Mouse (Mus musculus): ENCODE data around the gene Mad2l1bp.

Mad2l1bp gene

DNA sequence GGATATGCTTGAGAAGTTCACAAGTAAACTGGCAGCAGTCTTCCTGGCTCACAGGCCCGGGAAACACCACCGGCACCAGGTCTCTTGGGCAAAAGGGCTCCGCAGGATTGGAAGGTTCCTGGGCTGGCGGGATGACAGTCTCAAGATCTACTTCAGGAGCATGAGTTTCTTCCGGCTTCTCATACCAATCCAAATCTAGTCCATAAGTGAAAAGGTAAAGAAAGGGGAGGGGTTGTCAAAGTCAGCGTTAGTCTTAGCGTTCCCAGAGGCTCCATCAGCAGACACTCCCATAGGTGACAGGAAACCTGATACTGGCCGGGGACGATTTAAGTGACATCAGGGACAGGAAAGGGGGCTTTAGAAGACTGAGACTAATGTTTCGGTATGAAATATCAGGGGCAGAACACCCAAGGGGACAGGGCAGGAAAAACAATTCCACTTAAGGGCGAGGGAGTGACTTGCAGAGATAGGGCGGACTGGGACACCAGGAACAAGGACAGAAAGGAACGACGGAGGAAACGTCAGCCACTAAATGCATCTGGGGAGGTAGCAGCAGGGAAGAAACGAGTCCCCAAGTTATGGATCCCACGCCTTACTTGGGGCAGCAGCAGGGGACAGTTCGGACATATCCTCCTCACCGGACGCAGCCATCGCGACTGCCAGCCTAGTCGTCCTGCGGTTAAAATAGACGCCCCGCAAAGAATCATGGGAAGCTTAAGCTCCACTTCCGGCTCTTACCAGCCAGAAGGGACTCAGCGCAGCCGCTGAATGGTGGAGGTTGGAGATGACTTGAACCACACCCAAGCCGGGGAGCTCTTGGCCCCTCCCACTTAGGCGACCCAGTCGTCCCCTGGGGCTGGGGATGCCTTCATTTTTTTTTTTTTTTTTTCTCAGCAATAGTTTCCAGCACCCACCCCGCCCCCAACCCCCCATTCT is at the start of gene Mad2l1bp:
Gene Mad2l1bp (minus strand): TSS at position 707 of the 936 bp plus-strand sequence.
- peak; percentile 88 for DNase-seq (ENCODE audit: low spot score in 2 of 2)

- peak; percentile 21 to 44 for DNase-seq (ENCODE audit: low spot score in 2 of 2)
Measured at GRCm38 (mm10) chr17:46203078-46203477, 49.7 kb upstream of the Mad2l1bp start.

- DNase-seq (ENCODE audit: low spot score in 2 of 2) = peak; percentile 88 to 91
Measured at GRCm38 (mm10) chr17:46202421-46203071, 49.2 kb upstream of the Mad2l1bp start, which contains the start of the genes Polh and Xpo5. Polh (minus strand) TSS chr17:46202645. Xpo5 (plus strand) TSS chr17:46202782.

GRCm38 (mm10) chr17:46201151-46201550 is 47.8 kb upstream of the Mad2l1bp start:
- no peak for DNase-seq (ENCODE audit: low spot score in 2 of 2)

- DNase-seq (ENCODE audit: low spot score in 2 of 2) = no peak
Measured at GRCm38 (mm10) chr17:46188829-46189228, 35.5 kb upstream of the Mad2l1bp start.

- DNase-seq (ENCODE audit: low spot score in 2 of 2) = no peak
Measured at GRCm38 (mm10) chr17:46182273-46182672, 28.9 kb upstream of the Mad2l1bp start.

DNA sequence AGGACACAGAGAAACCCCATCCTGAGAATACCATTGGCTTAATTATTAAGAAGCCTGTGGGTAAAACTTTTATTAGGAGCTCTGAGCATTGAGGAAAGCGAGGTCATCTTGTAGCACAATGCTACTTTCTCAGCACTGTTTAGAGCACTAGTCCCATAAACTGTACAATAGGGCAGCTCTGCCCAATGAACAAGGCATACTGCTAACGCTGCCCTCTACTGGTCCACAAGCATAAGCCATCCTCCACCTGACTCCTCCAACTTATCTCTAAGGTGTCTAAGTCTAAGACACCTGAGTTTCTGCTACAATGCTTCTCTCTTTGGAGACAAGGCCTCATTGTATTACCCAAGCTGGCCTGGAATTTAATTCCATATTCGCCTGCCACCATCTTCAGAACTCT is 17.2 kb upstream of the Mad2l1bp start:
- no peak for DNase-seq (ENCODE audit: low spot score in 2 of 2)

GRCm38 (mm10) chr17:46168768-46169167 is 15.4 kb upstream of the Mad2l1bp start:
- DNase-seq (ENCODE audit: low spot score in 2 of 2) = no peak

GRCm38 (mm10) chr17:46168318-46168717 is 15.0 kb upstream of the Mad2l1bp start:
- DNase-seq (ENCODE audit: low spot score in 2 of 2) = no peak

GRCm38 (mm10) chr17:46167014-46167413 is 13.7 kb upstream of the Mad2l1bp start:
- DNase-seq (ENCODE audit: low spot score in 2 of 2) = no peak

DNA sequence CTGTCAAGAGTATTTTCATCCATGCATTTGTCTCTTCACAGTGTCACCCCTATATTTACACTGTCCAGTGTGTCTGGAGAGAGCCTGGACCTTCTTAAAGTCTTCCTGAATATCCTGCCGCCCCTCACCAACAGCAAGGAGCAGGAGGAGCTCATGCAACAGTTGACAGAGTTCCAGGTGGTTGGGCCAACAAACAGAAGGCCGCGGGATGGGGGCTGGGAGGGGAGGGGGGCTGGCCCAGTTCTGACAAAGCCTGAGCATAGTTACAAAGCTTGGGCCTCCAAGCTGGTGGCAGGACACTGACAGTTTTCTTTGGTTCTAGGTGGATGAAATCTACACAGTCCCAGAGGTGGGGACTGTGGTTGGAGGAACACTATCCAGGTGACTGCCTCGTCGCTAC is 12.9 kb upstream of the Mad2l1bp start:
- no peak for DNase-seq (ENCODE audit: low spot score in 2 of 2)

GRCm38 (mm10) chr17:46165460-46165859 is 12.1 kb upstream of the Mad2l1bp start:
- no peak for DNase-seq (ENCODE audit: low spot score in 2 of 2)

GRCm38 (mm10) chr17:46164791-46165190 is 11.4 kb upstream of the Mad2l1bp start:
- no peak for DNase-seq (ENCODE audit: low spot score in 2 of 2)

GRCm38 (mm10) chr17:46164301-46164700 is 10.9 kb upstream of the Mad2l1bp start:
- no peak for DNase-seq (ENCODE audit: low spot score in 2 of 2)

GRCm38 (mm10) chr17:46162951-46163421 is 9.6 kb upstream of the Mad2l1bp start:
- no peak for DNase-seq (ENCODE audit: low spot score in 2 of 2)

DNA sequence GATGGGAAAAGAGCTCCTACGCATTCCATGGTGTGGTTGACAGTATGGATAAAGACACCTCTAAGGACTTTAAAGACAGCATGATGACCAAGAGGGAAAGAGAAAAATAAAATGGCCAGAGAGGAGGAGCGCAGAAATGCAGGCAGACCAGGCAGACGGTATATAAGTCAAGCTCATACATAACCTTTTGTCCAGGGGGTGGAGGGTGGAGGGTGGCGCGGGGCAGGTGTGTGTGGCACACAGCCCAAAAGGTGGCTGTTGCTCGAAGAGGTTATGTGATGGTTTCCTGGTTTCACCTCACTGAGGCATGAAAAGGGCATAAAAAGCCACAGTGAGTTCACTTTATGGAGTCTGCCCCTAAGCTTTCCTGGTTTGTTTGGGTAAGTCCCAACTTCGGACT is 9.2 kb upstream of the Mad2l1bp start:
- DNase-seq (ENCODE audit: low spot score in 2 of 2) = no peak

- no peak for DNase-seq (ENCODE audit: low spot score in 2 of 2)
Measured at GRCm38 (mm10) chr17:46161710-46162109, 8.4 kb upstream of the Mad2l1bp start.

DNA sequence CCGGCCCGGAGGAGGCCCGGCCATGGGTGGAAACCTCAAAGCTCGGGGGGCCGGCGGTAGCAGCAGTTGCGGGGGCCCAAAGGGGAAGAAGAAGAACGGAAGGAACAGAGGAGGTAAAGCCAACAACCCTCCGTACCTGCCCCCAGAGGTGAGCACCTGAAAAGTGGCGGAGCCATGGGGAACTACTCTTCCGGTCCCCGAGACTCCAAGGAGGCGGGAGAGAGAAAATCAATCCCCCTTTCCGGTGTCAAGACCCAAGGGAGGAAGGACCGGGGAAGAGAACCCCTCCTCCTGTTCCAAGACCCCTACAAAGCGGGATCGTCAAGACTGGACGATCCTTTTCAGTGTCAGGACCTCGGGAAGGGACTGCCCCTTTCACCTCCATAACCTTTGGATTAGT is 7.8 kb upstream of the Mad2l1bp start:
- no peak for DNase-seq (ENCODE audit: low spot score in 2 of 2)

DNA sequence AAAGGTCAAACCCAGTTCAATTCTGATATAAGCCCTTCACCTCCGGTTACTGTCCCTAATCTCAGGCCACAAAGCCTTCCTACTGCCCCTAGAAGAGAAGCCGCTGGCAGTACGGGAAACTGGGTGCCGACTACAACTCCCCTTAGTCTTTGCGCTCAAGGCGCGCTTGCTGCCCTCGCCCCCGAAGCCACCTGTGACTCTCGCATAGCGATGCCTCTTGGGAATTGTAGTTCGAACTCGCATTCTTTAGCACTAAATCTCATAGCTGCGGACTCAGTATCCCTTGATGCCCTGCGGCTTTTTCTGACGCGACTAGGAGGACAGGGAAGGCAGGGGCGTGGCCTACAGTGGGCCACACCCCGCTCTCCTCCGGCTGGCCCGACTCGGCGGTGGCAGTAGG is 7.3 kb upstream of the Mad2l1bp start, which contains the start of gene Gtpbp2:
Gene Gtpbp2 (plus strand): TSS at position 347 of the 400 bp plus-strand sequence.
- DNase-seq (ENCODE audit: low spot score in 2 of 2) = peak; percentile 97 to 99

DNA sequence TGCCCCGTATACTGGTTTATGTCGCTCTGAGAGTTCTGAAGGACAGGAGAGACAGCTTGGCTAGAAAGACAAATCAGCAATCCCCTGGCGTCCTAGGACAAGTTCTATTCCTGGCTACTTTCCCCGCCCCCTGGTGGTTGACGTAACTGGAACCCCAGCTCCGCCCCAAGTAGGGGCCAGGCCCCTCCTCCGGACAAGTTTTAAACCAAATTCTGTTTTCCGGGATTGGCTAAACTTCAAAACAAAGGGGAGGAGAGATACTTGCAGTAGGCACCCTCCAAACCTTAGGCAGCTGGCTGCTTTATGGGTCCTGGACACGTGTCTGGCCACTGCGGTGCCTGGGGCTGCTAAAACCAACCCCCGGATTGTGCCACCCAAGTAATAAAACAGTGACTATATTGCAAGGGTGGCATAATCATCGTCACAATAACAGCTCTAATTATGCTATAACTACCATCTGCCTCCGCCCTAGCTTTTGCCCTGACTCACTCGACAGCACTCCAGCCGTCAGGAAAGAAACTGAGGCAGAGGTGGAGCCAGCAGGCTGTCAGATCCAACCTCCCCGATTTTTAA is 6.8 kb upstream of the Mad2l1bp start:
- peak; percentile 82 to 87 for DNase-seq (ENCODE audit: low spot score in 2 of 2)

DNA sequence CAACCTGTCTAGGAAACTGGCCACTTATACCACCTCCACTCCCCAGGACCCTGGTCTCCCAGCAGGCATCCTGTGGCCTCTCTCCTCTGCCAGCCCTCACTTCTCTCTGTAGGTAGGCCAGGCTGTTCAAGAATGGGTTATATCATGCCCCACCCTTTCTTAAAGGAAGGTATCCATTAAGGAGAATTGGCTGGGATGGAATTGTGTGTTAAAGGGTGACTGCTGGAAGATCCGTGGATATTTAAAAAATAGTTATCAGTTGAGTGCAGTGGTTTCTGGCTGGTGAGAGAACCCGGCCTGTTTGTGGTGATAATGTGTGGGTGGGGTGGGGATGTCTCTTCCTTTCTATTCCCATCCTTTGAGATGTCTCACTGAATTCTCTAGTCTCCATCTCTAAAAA is 5.9 kb upstream of the Mad2l1bp start:
- DNase-seq (ENCODE audit: low spot score in 2 of 2) = no peak

- DNase-seq (ENCODE audit: low spot score in 2 of 2) = no peak
Measured at GRCm38 (mm10) chr17:46157131-46157530, 3.8 kb upstream of the Mad2l1bp start.
